Mouse (Mus musculus) intestine, embryonic 15.5 days (tissue): ENCODE results near the gene Abi3bp. TPM values are rescaled to one million over a fixed set of nuclear protein-coding genes. Genes with fewer than 3 reads are reported as not detected.
A peak's percentile ranks its signal among the peaks of the same experiment; 100 is the strongest.

Experiments used
- ATAC-seq: fragments of 200-750 bp; cut with Nextera tagmentation; 2 replicates; pipeline ENCODE4 v1.8.0; 2017; ENCODE audit warnings: moderate TSS enrichment, moderate library complexity
- H3K27ac ChIP-seq: fragments of 300-500 bp; sonication (generic); 2 replicates; pipeline ENCODE4 v1.5.1; 2015; ENCODE audit warnings: mild to moderate bottlenecking, inconsistent platforms
- H3K27me3 ChIP-seq: fragments of 300-500 bp; sonication (generic); replicated peaks from 2 replicates; pipeline ENCODE4 v1.6.1; 2015; ENCODE audit warnings: inconsistent platforms
- H3K36me3 ChIP-seq: fragments of 300-500 bp; sonication (generic); 2 replicates; pipeline ENCODE4 v1.6.1; 2015; ENCODE audit warnings: inconsistent platforms
- H3K4me1 ChIP-seq: fragments of 300-500 bp; sonication (generic); replicated peaks from 2 replicates; pipeline ENCODE4 v1.6.1; 2015; ENCODE audit warnings: inconsistent platforms
- H3K4me2 ChIP-seq: fragments of 300-500 bp; sonication (generic); replicated peaks from 2 replicates; pipeline ENCODE4 v1.6.1; 2015; ENCODE audit warnings: mild to moderate bottlenecking, inconsistent platforms
- H3K4me3 ChIP-seq: fragments of 300-500 bp; sonication (generic); replicated peaks from 2 replicates; pipeline ENCODE4 v1.5.1; 2015; ENCODE audit warnings: inconsistent platforms
- H3K9ac ChIP-seq: fragments of 300-500 bp; sonication (generic); 2 replicates; pipeline ENCODE4 v1.6.1; 2015; ENCODE audit warnings: inconsistent platforms
- H3K9me3 ChIP-seq: fragments of 300-500 bp; sonication (generic); 2 replicates; pipeline ENCODE4 v1.6.1; 2016; ENCODE audit warnings: inconsistent platforms
- WGBS: fragments of 180-500 bp; shearing (Covaris S2); methylation state at CpG from one replicate; pipeline ENCODE4 v1.1.7; 2015; 5-methylcytosine and 5-hydroxymethylcytosine counted together
- polyA plus RNA-seq: library from polyadenylated mRNA; unstranded; fragments of >200 nt; fragmentation: Nextera tagmentation; extraction: Ambion mirVana; gene quantifications from 2 replicates; pipeline ENCODE4 v1.2.1, GENCODE M21; 2015

The Abi3bp gene
- polyA plus RNA-seq, 1 experiment from 2014 or later: 11.0 TPM

- H3K9me3 ChIP-seq: no peaks in the 10 kb centered on the region
- H3K4me2 ChIP-seq: no peak overlapping the region
- H3K4me3 ChIP-seq: no peak overlapping the region
- no peaks in the 10 kb centered on the region for H3K36me3 ChIP-seq
- H3K4me1 ChIP-seq: no peaks in the 10 kb centered on the region
- no peaks in the 10 kb centered on the region for H3K27me3 ChIP-seq
- H3K27ac ChIP-seq: no peak overlapping the region
- ATAC-seq: no peak
- H3K9ac ChIP-seq: no peak overlapping the region
- 73% methylated on average over 12 of the region's 12 CpGs for WGBS
These were observed 177.7 kb downstream of the Abi3bp start for GRCm38 (mm10) chr16:56655193-56655910.

GRCm38 (mm10) chr16:56658866-56659265, 181.2 kb downstream of the Abi3bp start:
- ATAC-seq: no peak
- no peak overlapping the region for H3K4me2 ChIP-seq
- H3K4me1 ChIP-seq: no peaks in the 10 kb centered on the region
- H3K27ac ChIP-seq: no peak overlapping the region
- no peaks in the 10 kb centered on the region for H3K9me3 ChIP-seq
- H3K27me3 ChIP-seq: no peaks in the 10 kb centered on the region
- no peak overlapping the region for H3K9ac ChIP-seq
- H3K4me3 ChIP-seq: no peak overlapping the region
- no peaks in the 10 kb centered on the region for H3K36me3 ChIP-seq

GRCm38 (mm10) chr16:56669520-56669919, 191.8 kb downstream of the Abi3bp start:
- 77% methylated on average over 5 of the region's 5 CpGs for WGBS
- Histone ChIP-seq H3K4me2 (no peak overlapping the region), H3K4me1 (no peaks in the 10 kb centered on the region)

GRCm38 (mm10) chr16:56670941-56671340, 193.3 kb downstream of the Abi3bp start:
- H3K27me3 ChIP-seq: no peaks in the 10 kb centered on the region
- H3K27ac ChIP-seq: no peak overlapping the region
- no peaks in the 10 kb centered on the region for H3K9me3 ChIP-seq
- no peaks in the 10 kb centered on the region for H3K36me3 ChIP-seq
- no peak overlapping the region for H3K4me3 ChIP-seq
- no peak for ATAC-seq
- H3K9ac ChIP-seq: no peak overlapping the region
- no peaks in the 10 kb centered on the region for H3K4me1 ChIP-seq
- no peak overlapping the region for H3K4me2 ChIP-seq
- WGBS: 70% methylated on average over 8 of the region's 8 CpGs

More at GRCm38 (mm10) chr16:56669520-56669919, 191.8 kb downstream of the Abi3bp start:
- Histone ChIP-seq H3K36me3 (no peaks in the 10 kb centered on the region), H3K27me3 (no peaks in the 10 kb centered on the region), H3K9me3 (no peaks in the 10 kb centered on the region), H3K27ac (no peak overlapping the region), H3K4me3 (no peak overlapping the region), H3K9ac (no peak overlapping the region)
- no peak for ATAC-seq

GRCm38 (mm10) chr16:56673420-56673819, 195.7 kb downstream of the Abi3bp start:
- no peak for ATAC-seq
- 88% methylated on average over 2 of the region's 2 CpGs for WGBS
- no peak overlapping the region for H3K27ac ChIP-seq
- H3K27me3 ChIP-seq: no peaks in the 10 kb centered on the region
- H3K4me1 ChIP-seq: no peaks in the 10 kb centered on the region
- H3K4me2 ChIP-seq: no peak overlapping the region
- no peak overlapping the region for H3K4me3 ChIP-seq
- no peaks in the 10 kb centered on the region for H3K36me3 ChIP-seq
- no peak overlapping the region for H3K9ac ChIP-seq
- H3K9me3 ChIP-seq: no peaks in the 10 kb centered on the region

GRCm38 (mm10) chr16:56677146-56677545, 199.5 kb downstream of the Abi3bp start:
- 62% methylated on average over 4 of the region's 4 CpGs for WGBS
- ATAC-seq: no peak
- Histone ChIP-seq H3K4me1 (no peaks in the 10 kb centered on the region), H3K9ac (no peak overlapping the region), H3K4me3 (no peak overlapping the region), H3K4me2 (no peak overlapping the region), H3K9me3 (no peaks in the 10 kb centered on the region), H3K27me3 (no peaks in the 10 kb centered on the region), H3K36me3 (no peaks in the 10 kb centered on the region), H3K27ac (no peak overlapping the region)

GRCm38 (mm10) chr16:56681010-56681645, 203.4 kb downstream of the Abi3bp start:
- Histone ChIP-seq H3K36me3 (peaks cover 4% of the 10 kb centered on the region; the same call in 1 of the 2 replicates), H3K4me3 (no peak overlapping the region), H3K27me3 (no peaks in the 10 kb centered on the region), H3K27ac (no peak overlapping the region), H3K9ac (no peak overlapping the region), H3K4me1 (no peaks in the 10 kb centered on the region), H3K9me3 (no peaks in the 10 kb centered on the region), H3K4me2 (no peak overlapping the region)
- 78% methylated on average over 8 of the region's 8 CpGs for WGBS
- no peak for ATAC-seq

GRCm38 (mm10) chr16:56686747-56687146, 209.1 kb downstream of the Abi3bp start:
- Histone ChIP-seq H3K27ac (no peak overlapping the region), H3K9me3 (no peaks in the 10 kb centered on the region), H3K4me2 (no peak overlapping the region), H3K36me3 (peaks cover 12% of the 10 kb centered on the region), H3K27me3 (no peaks in the 10 kb centered on the region), H3K4me1 (no peaks in the 10 kb centered on the region), H3K4me3 (no peak overlapping the region), H3K9ac (no peak overlapping the region)
- 88% methylated on average over 5 of the region's 5 CpGs for WGBS
- ATAC-seq: no peak

GRCm38 (mm10) chr16:56690715-56691114, 213.0 kb downstream of the Abi3bp start:
- no peaks in the 10 kb centered on the region for H3K9me3 ChIP-seq
- ATAC-seq: no peak
- no peak overlapping the region for H3K4me3 ChIP-seq
- H3K27ac ChIP-seq: no peak overlapping the region
- no peaks in the 10 kb centered on the region for H3K27me3 ChIP-seq
- WGBS: 96% methylated on average over 7 of the region's 7 CpGs
- no peaks in the 10 kb centered on the region for H3K4me1 ChIP-seq
- H3K9ac ChIP-seq: no peak overlapping the region
- H3K36me3 ChIP-seq: peaks cover 8% of the 10 kb centered on the region
- no peak overlapping the region for H3K4me2 ChIP-seq

GRCm38 (mm10) chr16:56696448-56696847, 218.8 kb downstream of the Abi3bp start:
- Histone ChIP-seq H3K4me1 (no peaks in the 10 kb centered on the region), H3K4me3 (no peak overlapping the region), H3K27me3 (no peaks in the 10 kb centered on the region), H3K27ac (no peak overlapping the region), H3K4me2 (no peak overlapping the region), H3K36me3 (peaks cover 4% of the 10 kb centered on the region; the same call in 1 of the 2 replicates), H3K9ac (no peak overlapping the region), H3K9me3 (no peaks in the 10 kb centered on the region)
- ATAC-seq: no peak
- 85% methylated on average over 2 of the region's 2 CpGs for WGBS

GRCm38 (mm10) chr16:56700898-56701297, 223.2 kb downstream of the Abi3bp start:
- no peak overlapping the region for H3K4me2 ChIP-seq
- no peaks in the 10 kb centered on the region for H3K27me3 ChIP-seq
- no peak overlapping the region for H3K27ac ChIP-seq
- H3K9ac ChIP-seq: no peak overlapping the region
- no peak for ATAC-seq
- H3K9me3 ChIP-seq: no peaks in the 10 kb centered on the region
- 0 out of 2 replicates have a peak, but pooled peaks cover 7% of the 10 kb centered on the region for H3K36me3 ChIP-seq
- 92% methylated on average over 3 of the region's 3 CpGs for WGBS
- no peak overlapping the region for H3K4me3 ChIP-seq
- H3K4me1 ChIP-seq: no peaks in the 10 kb centered on the region

GRCm38 (mm10) chr16:56705731-56706130, 228.1 kb downstream of the Abi3bp start:
- Histone ChIP-seq H3K9me3 (no peaks in the 10 kb centered on the region), H3K4me2 (no peak overlapping the region), H3K9ac (no peak overlapping the region), H3K4me3 (no peak overlapping the region), H3K27ac (no peak overlapping the region), H3K36me3 (peaks cover 14% of the 10 kb centered on the region; the same call in 1 of the 2 replicates), H3K4me1 (no peaks in the 10 kb centered on the region), H3K27me3 (no peaks in the 10 kb centered on the region)
- WGBS: 82% methylated on average over 3 of the region's 3 CpGs
- no peak for ATAC-seq

GRCm38 (mm10) chr16:56710071-56710470, 232.4 kb downstream of the Abi3bp start:
- H3K27me3 ChIP-seq: no peaks in the 10 kb centered on the region
- 80% methylated on average over 3 of the region's 3 CpGs for WGBS
- peak; percentile 52; the same call in 1 of the 2 replicates for ATAC-seq

More at GRCm38 (mm10) chr16:56710071-56710470, 232.4 kb downstream of the Abi3bp start:
- Histone ChIP-seq H3K4me1 (no peaks in the 10 kb centered on the region), H3K36me3 (peaks cover 21% of the 10 kb centered on the region; the same call in 1 of the 2 replicates), H3K9ac (no peak overlapping the region), H3K27ac (no peak overlapping the region), H3K4me3 (no peak overlapping the region), H3K9me3 (no peaks in the 10 kb centered on the region), H3K4me2 (no peak overlapping the region)
